Mouse (Mus musculus): Measurements from ENCODE around the gene S100a7a. TPM values are rescaled to one million over a fixed set of nuclear protein-coding genes. Genes with fewer than 3 reads are reported as not detected.

The S100a7a gene
- polyA plus RNA-seq, 1 experiment from 2014 or later = not detected

DNA sequence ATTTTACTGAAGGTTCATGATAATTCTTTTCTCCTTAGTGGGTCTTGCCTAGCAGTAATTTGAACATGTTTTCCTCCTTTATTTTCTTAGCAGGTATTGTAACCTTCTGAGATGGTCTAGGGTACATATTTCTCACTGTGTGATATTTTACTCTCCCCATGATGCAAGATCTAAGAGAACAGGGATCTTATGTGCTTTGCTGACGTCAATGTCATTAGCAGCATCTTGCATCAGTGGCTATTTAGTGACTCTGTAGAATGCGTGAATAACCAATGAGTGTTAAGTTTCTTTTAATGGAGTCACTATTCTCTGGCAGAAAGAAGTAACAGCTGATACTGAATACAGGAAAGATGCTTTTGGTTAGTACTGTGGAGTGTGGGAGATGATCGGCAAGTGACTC is 30.1 kb downstream of the S100a7a start:
- Histone ChIP-seq H3K9me3 (no peaks in the 10 kb centered on the region), H3K27ac (no peak overlapping the region), H3K4me3 (no peak overlapping the region), H3K4me1 (no peaks in the 10 kb centered on the region), H3K27me3 (ENCODE audit: insufficient read depth, poor library complexity, severe bottlenecking) (no peaks in the 10 kb centered on the region), H3K36me3 (no peaks in the 10 kb centered on the region)
- 85% methylated on average over 3 of the region's 3 CpGs for WGBS
- no peak for DNase-seq (ENCODE audit: low spot score)

DNA sequence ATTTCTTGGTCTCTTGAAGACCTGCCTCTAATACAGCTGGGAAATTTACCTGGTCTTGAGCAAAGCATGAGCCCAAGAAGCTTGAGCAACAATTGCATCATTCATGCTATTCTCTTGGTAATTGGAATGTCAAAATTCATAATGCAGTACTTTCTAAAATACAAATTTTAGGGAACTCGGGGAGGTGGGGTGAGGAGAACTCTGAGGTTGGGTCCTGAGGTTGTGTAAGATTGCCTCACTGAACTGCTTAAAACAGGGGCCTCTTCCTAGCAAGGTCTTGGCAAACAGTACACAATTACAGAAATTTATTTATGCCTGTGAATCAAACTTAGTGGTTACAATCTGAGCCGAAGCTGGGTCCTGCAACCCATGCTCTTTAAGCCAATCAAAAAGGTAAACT is 33.0 kb downstream of the S100a7a start:
- no peaks in the 10 kb centered on the region for H3K4me1 ChIP-seq
- WGBS = 75% methylated on average over 2 of the region's 2 CpGs
- H3K27ac ChIP-seq = no peak overlapping the region
- no peaks in the 10 kb centered on the region for H3K27me3 ChIP-seq (ENCODE audit: insufficient read depth, poor library complexity, severe bottlenecking)
- H3K9me3 ChIP-seq = no peaks in the 10 kb centered on the region
- no peaks in the 10 kb centered on the region for H3K36me3 ChIP-seq
- H3K4me3 ChIP-seq = no peak overlapping the region
- DNase-seq (ENCODE audit: low spot score) = no peak

DNA sequence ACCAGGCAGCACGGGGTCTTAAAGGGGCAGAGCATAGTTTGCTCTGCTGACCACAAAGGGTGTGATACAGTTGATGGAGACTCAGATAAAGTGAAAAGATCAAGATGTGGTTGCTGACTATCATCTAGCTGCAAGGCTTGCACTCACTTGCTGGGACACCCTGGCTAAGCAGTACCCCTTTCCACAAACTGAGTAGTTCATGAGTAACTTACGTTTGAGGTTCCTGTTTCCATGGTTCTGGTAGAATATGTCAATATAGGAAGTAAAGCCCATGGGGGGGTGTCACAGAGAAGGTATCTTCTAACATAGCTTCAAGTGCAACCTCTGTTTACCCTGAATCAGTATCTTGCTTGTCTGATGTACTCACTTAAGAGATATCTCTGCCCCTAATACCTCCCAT is 39.7 kb downstream of the S100a7a start:
- Histone ChIP-seq H3K4me3 (no peak overlapping the region), H3K27ac (no peak overlapping the region), H3K9me3 (no peaks in the 10 kb centered on the region), H3K4me1 (no peaks in the 10 kb centered on the region), H3K27me3 (ENCODE audit: insufficient read depth, poor library complexity, severe bottlenecking) (no peaks in the 10 kb centered on the region), H3K36me3 (no peaks in the 10 kb centered on the region)
- DNase-seq (ENCODE audit: low spot score) = no peak
- WGBS = 77% methylated on average over 2 of the region's 2 CpGs

DNA sequence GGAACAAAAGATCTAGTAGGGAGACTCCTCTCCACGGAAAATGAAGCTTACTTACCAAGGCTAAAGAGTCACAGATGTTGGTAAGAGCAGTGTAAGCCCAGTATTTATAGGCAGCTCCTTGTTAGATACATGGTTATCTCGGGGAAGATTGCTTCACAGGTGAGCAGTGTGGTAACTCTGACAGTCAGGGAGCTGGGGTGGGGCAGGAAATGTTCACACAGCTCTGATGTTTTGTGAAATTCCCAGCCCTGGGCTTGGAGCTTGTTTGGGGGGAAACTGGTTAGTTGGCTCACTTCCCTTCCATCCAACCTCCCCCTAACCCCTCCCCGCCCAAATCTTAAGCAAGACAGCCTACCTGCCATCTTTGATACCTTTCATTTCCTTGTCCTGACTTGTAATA is 41.8 kb downstream of the S100a7a start, which contains the start of gene S100a9:
TSS of gene S100a9 (minus strand) at position 109 of the 400 bp plus-strand sequence.
- no peaks in the 10 kb centered on the region for H3K9me3 ChIP-seq
- H3K4me3 ChIP-seq = no peak within 1 kb of the TSS
- H3K27ac ChIP-seq = no peak within 1 kb of the TSS
- 58% methylated on average over 3 of the region's 3 CpGs for WGBS
- H3K4me1 ChIP-seq = no peaks in the 10 kb centered on the region
- H3K27me3 ChIP-seq (ENCODE audit: insufficient read depth, poor library complexity, severe bottlenecking) = no peaks in the 10 kb centered on the region
- DNase-seq (ENCODE audit: low spot score) = no peak
- H3K36me3 ChIP-seq = no peaks in the 10 kb centered on the region

DNA sequence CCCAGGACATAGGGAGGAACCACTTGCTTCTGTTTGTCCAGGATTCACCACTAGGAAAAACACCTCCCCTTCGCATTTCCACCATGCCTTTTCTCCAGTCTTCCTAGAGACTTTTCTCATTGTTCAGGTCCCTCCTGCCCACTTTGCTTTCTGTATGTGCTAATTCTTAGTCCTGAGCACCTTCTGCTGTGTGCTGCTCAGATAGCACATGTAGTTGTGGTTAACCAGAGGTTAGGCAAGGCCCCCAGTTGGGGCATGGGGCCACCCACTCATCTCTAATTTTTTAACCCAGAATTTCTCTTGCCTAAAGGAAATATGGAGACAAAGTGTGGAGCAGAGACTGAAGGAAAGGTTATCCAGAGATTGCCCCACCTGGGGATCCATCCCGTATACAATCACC is 48.4 kb downstream of the S100a7a start:
- H3K27me3 ChIP-seq (ENCODE audit: insufficient read depth, poor library complexity, severe bottlenecking) = no peaks in the 10 kb centered on the region
- H3K4me3 ChIP-seq = no peak overlapping the region
- H3K36me3 ChIP-seq = no peaks in the 10 kb centered on the region
- no peak overlapping the region for H3K27ac ChIP-seq
- 81% methylated on average over 2 of the region's 2 CpGs for WGBS
- no peaks in the 10 kb centered on the region for H3K9me3 ChIP-seq
- H3K4me1 ChIP-seq = no peaks in the 10 kb centered on the region
- DNase-seq (ENCODE audit: low spot score) = no peak

Other genes with a start within 250 kb of the S100a7a start
- gene Ints3, start 220.4 kb upstream of the S100a7a start, polyA plus RNA-seq (2016; fragmentation: Nextera tagmentation; extraction: Ambion mirVana) = 31.0 and 36.7 TPM in 2 replicates
- gene Npr1, start 188.2 kb upstream of the S100a7a start, polyA plus RNA-seq (2016; fragmentation: Nextera tagmentation; extraction: Ambion mirVana) = 7.1 and 8.7 TPM in 2 replicates
- 149 and 215 TPM in 2 replicates for gene Ilf2, start 177.9 kb upstream of the S100a7a start, polyA plus RNA-seq (2016; fragmentation: Nextera tagmentation; extraction: Ambion mirVana)
- 71.7 and 74.4 TPM in 2 replicates for gene Snapin, start 163.0 kb upstream of the S100a7a start, polyA plus RNA-seq (2016; fragmentation: Nextera tagmentation; extraction: Ambion mirVana)
- gene Chtop, start 144.5 kb upstream of the S100a7a start, polyA plus RNA-seq (2016; fragmentation: Nextera tagmentation; extraction: Ambion mirVana) = 120 and 136 TPM in 2 replicates
- 64.6 and 111 TPM in 2 replicates for gene S100a1, start 139.6 kb upstream of the S100a7a start, polyA plus RNA-seq (2016; fragmentation: Nextera tagmentation; extraction: Ambion mirVana)
- gene S100a13, start 139.6 kb upstream of the S100a7a start, polyA plus RNA-seq (2016; fragmentation: Nextera tagmentation; extraction: Ambion mirVana) = 32.3 and 52.5 TPM in 2 replicates
- 0.28 TPM in 1 of 2 replicates, not detected in the other for gene S100a14, start 127.2 kb upstream of the S100a7a start, polyA plus RNA-seq (2016; fragmentation: Nextera tagmentation; extraction: Ambion mirVana)
- gene S100a16, start 116.8 kb upstream of the S100a7a start, polyA plus RNA-seq (2016; fragmentation: Nextera tagmentation; extraction: Ambion mirVana) = 18.1 and 36.6 TPM in 2 replicates
- gene S100a3, start 93.4 kb upstream of the S100a7a start, polyA plus RNA-seq (2016; fragmentation: Nextera tagmentation; extraction: Ambion mirVana) = 0.31 and 0.44 TPM in 2 replicates
- gene S100a2, start 63.8 kb upstream of the S100a7a start, polyA plus RNA-seq (2016; fragmentation: Nextera tagmentation; extraction: Ambion mirVana) = not detected in 2 replicates
- not detected in 2 replicates for gene Gm42674, start 52.1 kb upstream of the S100a7a start, polyA plus RNA-seq (2016; fragmentation: Nextera tagmentation; extraction: Ambion mirVana)
- gene S100a4, start 50.2 kb upstream of the S100a7a start, polyA plus RNA-seq (2016; fragmentation: Nextera tagmentation; extraction: Ambion mirVana) = 0.30 and 0.43 TPM in 2 replicates
- gene S100a5, start 45.5 kb upstream of the S100a7a start, polyA plus RNA-seq (2016; fragmentation: Nextera tagmentation; extraction: Ambion mirVana) = not detected in 2 replicates
- 27.3 and 28.9 TPM in 2 replicates for gene S100a6, start 41.1 kb upstream of the S100a7a start, polyA plus RNA-seq (2016; fragmentation: Nextera tagmentation; extraction: Ambion mirVana)
- gene S100a8, start 15.0 kb downstream of the S100a7a start, polyA plus RNA-seq (2016; fragmentation: Nextera tagmentation; extraction: Ambion mirVana) = not detected in 2 replicates
- not detected in 2 replicates for gene S100a9, start 41.7 kb downstream of the S100a7a start, polyA plus RNA-seq (2016; fragmentation: Nextera tagmentation; extraction: Ambion mirVana)
- not detected in 2 replicates for gene Pglyrp4, start 72.9 kb downstream of the S100a7a start, polyA plus RNA-seq (2016; fragmentation: Nextera tagmentation; extraction: Ambion mirVana)
- not detected in 2 replicates for gene Gm5849, start 123.9 kb downstream of the S100a7a start, polyA plus RNA-seq (2016; fragmentation: Nextera tagmentation; extraction: Ambion mirVana)

All from heart, embryonic 10.5 days (tissue).